Mouse (Mus musculus) adrenal gland, postnatal 4 days (tissue): ENCODE measurements around the gene Mcm6. TPM values are rescaled to one million over a fixed set of nuclear protein-coding genes. Genes with fewer than 3 reads are reported as not detected.
"Not testable (repeated sequence)": the region's sequence is repeated elsewhere in the genome, so short reads cannot be mapped to it uniquely, and the experiment has no call there.

Source experiments
- DNase-seq, 2 experiments: peaks; one replicate each; pipeline ENCODE4 v3.0.0; 2021 to 2022; ENCODE audit warnings: low spot score in 2 of 2, mixed read lengths in 2 of 2
- total RNA-seq, 2 experiments: library from RNA; stranded (reverse); gene quantifications; 2 replicates each; pipeline ENCODE4 v1.2.3; 2021

The Mcm6 gene
- total RNA-seq, 2 experiments from 2014 or later, result 97.9 to 111 TPM

DNA sequence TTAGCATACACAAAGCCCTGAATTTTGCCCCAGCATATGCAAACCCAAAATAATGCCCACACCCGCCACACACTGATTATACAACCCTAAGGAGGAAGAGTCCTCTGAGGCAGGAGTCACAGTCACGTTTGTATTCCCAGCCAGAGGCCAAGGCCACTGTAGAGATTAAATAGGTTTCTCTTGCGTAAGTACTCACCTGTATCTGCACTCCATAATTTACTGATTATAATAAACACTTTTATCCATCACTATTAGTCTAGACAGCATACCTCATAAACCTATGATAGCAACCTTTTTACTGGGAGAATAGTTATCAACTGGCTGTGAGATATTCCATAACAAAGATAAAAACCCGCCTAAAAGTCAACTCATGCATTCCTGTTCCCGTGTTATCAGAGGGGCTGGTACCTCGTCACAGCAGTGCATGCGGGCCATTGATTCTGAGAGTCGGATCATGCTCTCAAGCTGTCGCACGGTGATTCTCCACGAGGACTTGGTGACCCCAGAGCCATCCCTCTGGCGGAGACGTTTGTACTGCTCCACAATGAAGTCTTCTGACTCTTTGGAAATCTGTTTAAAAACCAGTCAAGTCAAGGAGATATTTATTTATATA, 21.6 kb downstream of the Mcm6 start:
- no peak for DNase-seq

DNA sequence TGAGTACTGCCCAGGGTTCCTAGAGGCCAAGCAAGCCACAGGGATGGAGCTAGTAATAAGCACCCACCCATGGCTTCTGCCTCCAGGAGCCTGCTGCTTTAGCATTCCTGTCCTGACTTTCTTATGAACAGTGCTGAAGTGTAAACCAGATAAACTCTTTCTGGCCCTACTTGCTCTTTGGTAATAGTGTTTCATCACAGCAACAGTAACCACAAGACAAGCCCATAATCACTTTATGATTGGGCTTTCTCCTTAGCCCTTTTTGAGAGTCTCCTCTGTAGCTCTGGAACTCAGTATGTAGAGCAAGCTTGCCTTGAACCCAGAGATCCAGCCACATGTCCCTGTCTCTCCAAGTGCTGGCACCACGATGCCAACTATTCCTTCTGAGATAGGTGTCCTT, 29.2 kb downstream of the Mcm6 start:
- no peak for DNase-seq

DNA sequence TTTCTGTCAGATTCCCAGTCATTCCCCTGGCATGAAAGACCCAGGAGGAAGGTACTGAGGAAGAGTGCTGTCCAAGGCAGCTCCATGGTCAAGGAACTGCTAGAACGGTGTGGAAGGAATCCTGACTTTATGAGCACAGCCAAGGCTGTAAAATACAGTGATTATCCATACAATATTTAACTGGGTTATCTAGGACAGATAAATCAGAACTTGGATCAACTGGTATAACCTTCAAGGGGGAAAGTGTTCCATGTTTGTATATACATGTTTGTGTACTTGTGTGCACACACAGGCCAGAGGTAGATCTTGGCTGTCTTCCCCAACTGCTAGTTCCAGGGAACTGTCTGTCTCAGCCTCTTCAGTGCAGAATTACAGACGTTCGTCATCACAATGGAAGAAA, 31.2 kb downstream of the Mcm6 start, which contains the start of gene Lct:
Gene Lct, minus strand, starts transcription at position 101 of the 400 bp plus-strand sequence.
- no peak for DNase-seq

DNA sequence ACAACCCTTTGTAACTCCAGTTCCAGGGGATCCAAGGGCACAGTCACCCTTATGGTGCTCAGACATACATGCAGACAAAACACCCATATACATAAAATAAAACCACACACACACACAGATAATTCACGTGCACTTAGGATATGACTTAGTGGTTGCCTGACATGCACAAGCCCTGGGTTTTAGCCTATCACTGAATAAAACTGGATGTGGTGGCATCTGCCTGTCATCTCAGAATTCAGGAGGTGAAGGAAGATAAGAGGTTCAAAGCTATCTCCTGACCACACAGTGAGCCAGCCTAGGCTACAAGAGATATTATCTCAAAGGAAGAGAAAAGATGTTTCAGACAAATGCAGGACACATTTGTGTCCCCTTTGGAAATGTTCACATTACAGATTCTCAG, 32.3 kb downstream of the Mcm6 start:
- no peak for DNase-seq

DNA sequence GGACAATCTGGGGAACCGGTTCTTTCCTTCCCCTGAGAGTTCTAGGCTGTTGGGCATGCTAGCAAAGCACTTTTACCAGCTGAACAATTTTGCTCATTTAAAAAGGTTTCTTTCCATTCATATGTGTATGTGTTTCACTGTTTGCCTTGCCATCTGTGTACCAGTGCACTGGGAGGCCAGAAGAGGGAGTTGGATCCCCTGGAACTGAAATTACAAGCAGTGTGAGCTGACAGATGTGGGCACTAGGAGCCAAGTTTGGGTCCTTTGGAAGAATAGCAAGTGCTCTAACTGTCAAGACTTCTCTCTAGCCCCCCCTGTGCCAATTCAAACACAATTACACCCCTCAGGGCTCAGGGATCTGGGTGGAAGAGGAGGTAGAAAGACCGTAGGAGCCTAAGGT, 34.7 kb downstream of the Mcm6 start:
- DNase-seq, result no peak

DNA sequence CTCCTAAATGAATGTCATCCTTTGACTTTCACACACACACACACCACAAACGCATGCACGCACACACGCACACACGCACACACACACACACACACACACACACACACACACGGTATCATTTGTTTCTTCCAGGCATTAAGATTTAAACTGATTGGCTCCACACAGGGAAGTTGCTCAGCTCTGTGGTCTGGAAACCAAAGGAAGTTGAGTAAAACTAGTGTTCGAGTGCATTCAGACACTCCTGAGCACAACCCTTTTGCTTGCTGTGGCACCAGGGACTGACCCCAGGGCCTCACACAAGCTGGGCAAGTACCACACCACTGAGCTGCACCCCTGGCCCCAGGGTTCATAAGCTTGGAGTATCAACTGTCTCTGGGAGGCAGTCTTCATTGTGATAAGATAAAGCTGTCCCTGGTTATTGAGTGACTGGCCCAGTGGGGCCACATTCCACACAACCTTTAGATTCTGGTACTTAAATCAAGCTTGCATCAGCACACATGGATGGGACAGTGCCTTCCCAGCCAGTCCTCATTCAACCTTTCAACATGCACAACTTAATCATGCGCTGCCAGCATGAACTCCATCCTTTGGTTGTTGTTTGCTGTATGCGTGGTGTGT, 36.3 kb downstream of the Mcm6 start:
- no peak for DNase-seq

DNA sequence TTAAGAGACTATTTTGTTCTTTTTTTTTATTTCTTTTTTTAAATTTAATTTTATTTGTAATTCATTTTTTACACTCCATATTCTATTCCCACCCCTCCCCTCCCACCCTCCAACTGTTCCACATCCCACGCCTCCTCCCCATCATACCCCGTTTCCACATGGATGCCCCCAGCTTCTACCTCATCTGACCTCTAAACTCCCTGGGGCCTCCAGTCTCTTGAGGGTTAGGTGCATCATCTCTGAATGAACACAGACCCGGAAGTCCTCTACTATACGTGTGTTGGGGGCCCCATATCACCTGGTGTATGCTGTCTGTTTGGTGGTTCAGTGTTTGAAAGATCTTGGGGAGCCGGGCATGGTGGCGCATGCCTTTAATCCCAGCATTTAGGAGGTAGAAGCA, 40.2 kb downstream of the Mcm6 start:
- DNase-seq, result not testable (repeated sequence)

DNA sequence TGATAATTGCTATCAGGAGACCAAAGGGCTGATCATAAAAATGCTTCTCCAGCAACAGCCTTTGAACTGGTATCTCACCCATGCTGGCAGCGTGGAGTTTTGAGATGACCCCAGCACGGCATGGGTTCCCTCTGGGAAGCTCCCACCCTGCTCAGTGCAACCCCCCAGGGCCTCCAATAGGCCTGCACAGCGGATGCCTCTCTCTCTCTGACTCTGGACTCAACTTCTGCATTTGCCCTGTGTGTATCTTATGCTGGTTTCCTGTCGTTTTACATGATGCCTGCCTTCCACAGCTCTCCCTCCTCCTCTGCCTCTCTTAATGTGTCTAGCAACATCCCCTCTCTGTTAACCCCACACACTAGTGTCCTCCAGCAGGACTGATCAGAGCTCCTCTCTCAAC, 44.8 kb downstream of the Mcm6 start:
- no peak for DNase-seq

DNA sequence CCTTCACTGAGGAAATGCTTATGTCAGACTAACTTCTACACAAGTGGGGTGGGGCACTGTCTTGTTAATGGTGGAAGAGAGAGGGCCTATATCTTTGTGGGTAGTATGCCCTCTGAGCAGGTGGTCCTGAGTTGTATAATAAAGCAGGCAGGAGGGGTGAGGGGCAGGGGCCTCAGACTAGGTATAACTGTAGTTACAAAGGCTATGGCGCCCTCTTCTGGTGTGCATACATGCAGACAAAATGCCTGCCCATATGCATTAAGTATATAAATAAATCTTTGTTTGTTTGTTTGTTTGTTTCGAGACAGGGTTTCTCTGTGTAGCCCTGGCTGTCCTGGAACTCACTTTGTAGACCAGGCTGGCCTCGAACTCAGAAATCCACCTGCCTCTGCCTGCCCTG, 50.4 kb downstream of the Mcm6 start:
- DNase-seq, result no peak

DNA sequence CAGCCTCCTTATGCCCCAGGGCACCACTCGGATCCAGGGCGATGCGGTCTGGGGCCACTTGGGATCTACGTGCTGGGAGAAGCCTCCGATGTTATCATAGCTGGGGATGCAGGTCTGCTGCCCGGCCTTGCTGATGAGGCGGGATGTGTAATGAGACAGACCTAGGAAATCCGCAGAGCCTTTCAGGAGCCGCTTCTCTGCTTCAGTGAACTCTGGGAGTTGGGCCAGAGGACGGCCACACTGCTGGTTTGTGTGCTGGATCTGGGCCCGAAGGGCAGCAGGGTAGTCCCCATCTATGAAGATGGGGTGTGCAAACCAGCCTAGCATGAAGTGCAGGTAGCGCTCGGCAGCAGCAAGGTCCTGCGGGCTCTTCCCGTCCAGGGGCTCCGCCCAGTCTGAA, 55.6 kb downstream of the Mcm6 start:
- DNase-seq, result no peak

DNA sequence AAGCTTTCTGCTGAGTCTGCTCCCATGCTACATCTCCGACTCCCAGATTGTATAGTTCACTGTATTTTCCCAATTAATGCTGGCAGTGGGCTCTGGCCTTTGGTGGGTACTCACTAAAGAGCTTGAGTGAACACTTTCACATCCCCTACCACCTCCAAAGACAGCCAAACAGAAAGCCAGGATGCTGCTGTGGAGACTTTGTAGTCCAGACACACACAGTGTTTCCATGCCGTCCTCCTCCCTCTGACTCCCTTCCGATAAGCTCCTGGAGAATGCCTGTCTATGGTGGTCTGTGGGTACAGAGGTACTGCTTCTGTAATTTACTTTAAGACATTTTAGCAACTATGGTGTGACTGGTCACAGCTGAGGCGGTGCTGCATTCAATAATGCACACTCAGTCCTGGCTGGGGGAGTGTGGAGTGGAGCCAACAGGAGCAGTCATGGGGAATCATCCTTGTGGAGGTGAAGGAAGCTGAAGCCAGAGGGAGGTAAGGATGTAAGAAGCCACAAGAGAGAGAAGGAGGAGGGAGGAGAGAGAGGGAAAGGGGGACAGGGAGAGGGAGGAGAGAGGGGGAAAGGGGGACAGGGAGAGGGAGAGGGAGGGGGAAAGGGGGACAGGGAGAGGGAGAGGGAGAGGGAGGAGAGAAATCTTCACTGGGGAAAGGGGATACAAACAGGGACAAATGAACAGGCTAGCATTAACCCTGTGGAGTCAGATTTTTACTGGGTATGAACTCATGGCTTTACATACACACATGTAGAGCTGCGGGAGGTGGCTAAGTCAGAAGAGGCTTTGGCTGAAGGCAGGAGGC, 63.5 kb downstream of the Mcm6 start:
- no peak for DNase-seq

DNA sequence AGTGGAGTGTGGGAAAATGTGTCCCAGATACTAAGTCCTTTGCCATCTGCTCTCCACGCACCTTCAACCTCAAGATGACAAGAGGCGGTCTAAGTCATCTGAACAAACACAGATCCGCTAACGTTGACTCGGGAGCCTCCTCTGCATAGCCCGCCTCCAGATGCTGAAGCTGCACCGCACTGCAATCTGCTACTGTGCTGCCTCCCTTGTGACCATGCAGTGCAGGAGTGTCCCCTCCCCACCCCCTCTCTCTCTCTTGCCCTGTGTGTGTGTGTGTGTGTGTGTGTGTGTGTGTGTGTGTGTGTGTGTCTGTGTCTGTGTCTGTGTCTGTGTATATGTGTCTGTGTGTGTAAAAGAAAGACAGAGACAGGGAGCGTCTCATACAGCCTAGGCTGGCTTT, 64.2 kb downstream of the Mcm6 start:
- no peak for DNase-seq

DNA sequence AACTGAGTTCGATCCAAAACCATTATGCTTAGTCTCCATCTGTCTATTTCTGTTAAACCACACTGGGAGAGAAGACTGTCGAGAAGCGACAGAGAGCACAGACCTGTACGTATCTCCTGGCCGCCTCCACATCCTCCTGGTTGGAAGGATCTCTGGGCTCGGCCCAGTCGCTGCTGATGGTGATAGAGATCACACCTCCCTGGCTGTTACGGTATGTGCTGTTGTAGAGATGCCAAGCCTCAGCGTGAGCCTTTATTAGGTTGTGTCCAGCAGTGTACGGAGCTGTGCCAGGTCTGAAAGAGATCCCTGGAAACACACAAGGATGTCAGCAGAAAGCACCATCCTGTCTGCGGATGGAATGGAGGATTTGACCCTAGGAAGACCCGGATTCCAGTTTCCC, 65.9 kb downstream of the Mcm6 start:
- no peak for DNase-seq

DNA sequence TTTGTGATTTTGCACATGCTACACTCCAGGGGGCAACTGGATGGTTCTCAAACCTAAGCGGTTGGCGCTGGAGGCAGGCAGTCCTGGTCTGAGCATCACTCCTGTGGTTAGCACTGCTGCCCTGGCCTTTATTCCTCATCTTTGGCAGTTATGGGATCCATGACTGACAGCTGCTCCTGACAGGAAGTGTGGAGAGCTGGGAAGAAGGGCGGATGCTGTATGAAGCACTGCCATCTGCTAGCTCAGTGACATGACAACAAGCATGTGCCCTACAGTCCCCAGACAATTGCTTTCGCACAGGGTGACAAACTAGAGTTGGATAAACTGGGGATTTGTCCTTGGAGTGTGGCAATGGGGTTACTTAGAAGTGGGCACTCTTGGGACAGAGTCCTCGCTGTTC, 69.2 kb downstream of the Mcm6 start:
- no peak for DNase-seq

DNA sequence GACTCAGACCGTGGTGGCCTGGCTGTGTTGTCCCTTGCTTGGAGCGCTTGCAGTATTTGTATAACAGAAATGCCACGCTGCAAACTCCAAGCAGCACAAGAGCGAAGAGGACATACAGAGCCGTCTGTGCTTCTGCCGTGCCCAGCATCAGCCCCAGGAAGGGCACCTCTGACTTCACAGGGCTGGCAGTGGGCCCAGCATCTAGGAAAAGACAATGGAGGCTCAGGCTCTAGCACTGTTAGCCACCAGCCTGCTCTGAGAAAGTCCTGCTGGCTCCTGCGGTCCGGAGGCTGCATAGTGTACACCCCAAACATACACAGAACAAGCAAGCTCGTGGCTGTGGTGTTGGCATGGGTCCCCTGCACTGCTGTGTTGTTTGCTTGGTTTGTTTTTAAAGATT, 74.3 kb downstream of the Mcm6 start:
- DNase-seq, result no peak

DNA sequence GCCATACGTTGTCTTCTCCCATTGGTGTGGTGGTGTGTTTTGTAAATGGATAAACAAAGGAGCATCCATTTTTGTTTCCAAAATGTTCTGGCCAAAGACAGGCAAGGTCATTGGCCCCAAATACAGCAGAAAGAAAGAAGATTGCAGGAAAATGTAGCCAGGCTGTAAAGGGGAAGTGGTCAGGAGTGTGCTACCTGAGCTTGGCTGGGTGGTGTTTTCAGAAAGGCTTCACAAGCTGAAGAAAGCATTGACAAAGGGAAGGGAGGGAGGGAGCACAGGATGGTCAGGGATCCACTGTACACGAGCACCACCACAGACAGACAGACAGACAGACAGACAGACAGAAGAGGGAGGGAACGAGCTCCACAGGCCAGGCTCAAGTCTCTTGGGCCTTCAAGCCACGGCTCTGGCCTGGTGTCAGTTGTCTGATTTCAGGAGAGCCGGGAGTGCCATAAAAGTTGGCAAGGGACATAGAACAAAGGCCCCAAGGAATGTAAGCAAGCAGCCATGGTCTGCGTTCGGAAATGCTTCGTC, 75.2 kb downstream of the Mcm6 start:
- no peak for DNase-seq

DNA sequence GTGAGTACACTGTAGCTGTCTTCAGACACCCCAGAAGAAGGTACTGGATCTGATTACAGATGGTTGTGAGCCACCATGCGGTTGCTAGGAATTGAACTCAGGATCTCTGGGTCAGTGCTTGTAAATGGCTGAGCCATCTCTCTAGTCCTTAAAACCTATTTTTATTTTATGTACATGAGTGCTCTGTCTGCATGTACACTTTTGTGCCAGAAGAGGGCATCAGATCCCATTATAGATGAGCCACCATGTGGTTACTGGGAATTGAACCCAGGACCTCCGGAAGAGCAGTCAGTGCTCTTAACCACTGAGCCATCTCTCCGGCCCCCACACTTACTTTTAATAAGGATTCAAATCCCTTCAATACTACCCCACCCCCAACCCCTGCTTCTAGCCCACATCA, 76.5 kb downstream of the Mcm6 start:
- DNase-seq, result no peak

DNA sequence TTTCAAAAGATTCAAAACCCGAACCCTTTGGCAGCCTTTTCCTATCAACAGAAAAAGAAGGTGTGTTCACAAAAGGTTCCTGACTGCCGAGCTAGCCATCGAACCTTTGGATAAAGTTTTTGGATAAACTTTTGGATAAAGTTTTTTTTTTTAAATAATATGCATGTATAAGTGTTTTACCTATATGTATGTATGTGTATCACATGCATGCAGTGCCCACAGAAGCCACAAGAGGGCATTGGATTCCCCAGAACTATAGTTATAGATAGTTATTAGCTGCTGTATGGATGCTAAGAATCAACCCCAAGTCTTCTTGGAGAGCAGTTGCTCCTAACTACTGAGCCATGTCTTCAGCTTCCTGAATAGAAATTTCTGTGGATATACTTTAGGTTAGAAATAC, 77.7 kb downstream of the Mcm6 start:
- no peak for DNase-seq
